Mouse (Mus musculus): Measurements from ENCODE around the gene Fignl1. TPM values are rescaled to one million over a fixed set of nuclear protein-coding genes. Genes with fewer than 3 reads are reported as not detected.

The Fignl1 gene
- total and polyA plus RNA-seq, 3 experiments = 82.8 to 189 (median 98.5) TPM

- Histone ChIP-seq H3K9ac (ENCODE audit: insufficient read depth, low read depth) (no peak overlapping the region), H3K9me3 (replicated peaks; ENCODE audit: low read length) (no peaks in the 10 kb centered on the region), H3K4me2 (ENCODE audit: insufficient read depth, low read depth, poor library complexity, severe bottlenecking) (no peak overlapping the region), H3K4me3 (replicated peaks in 1 of 3; ENCODE audit: low read depth in 2 of 3, low read length in 2 of 3, poor library complexity in 1 of 3) (no peak overlapping the region), H3K36me3 (replicated peaks in 1 of 2; ENCODE audit: control insufficient read depth in 1 of 2, insufficient read depth in 1 of 2, low read length in 1 of 2) (no peaks in the 10 kb centered on the region), H3K27me3 (replicated peaks) (no peaks in the 10 kb centered on the region), H3K79me2 (replicated peaks; ENCODE audit: control insufficient read depth, extremely low read depth, insufficient read depth, poor library complexity, severe bottlenecking) (no peaks in the 10 kb centered on the region), H3K27ac (ENCODE audit: insufficient read depth, low read depth) (no peak overlapping the region), H3K4me1 (ENCODE audit: control insufficient read depth in 1 of 2, insufficient read depth in 2 of 2) (peaks cover 10 to 40% of the 10 kb centered on the region in 2 experiments)
- no peak for DNase-seq (ENCODE audit: extremely low read depth)
- in situ Hi-C loops (cut with MboI; ENCODE audit: low pct_ligation_motif_present, low pct_unique_long_range_greater_than_20kb, low sequenced_read_pairs) (loop anchor here (25.0 kb wide), 3 partner anchors 390 to 715 kb away; no protein-coding TSS in a partner anchor), dilution Hi-C loops (cut with MboI; ENCODE audit: extremely low pct_ligation_motif_present, extremely low pct_unique_long_range_greater_than_20kb, low sequenced_read_pairs) (loop anchor here (25.0 kb wide), 1 partner anchor 140 kb away; no protein-coding TSS in a partner anchor)
- no peak for TF ChIP-seq RAD21 (IDR thresholded peaks at IDR 0.05; ENCODE audit: low read depth, low read length)
- TF ChIP-seq MAX (IDR thresholded peaks at IDR 0.05; ENCODE audit: low read length) = no peak
- TF ChIP-seq HCFC1 (IDR thresholded peaks at IDR 0.05; ENCODE audit: low read depth, low read length) = no peak
- no peak for TF ChIP-seq ZMIZ1 (IDR thresholded peaks at IDR 0.05; ENCODE audit: low read depth, low read length)
- TF ChIP-seq SIN3A (IDR thresholded peaks at IDR 0.05; ENCODE audit: low read length) = no peak
- no peak for TF ChIP-seq ZC3H11A (IDR thresholded peaks at IDR 0.05; ENCODE audit: low read depth, low read length)
- TF ChIP-seq KAT2A (IDR thresholded peaks at IDR 0.05; ENCODE audit: insufficient replicate concordance, low read length) = no peak
- no peak for TF ChIP-seq USF1 (IDR thresholded peaks at IDR 0.05; ENCODE audit: low read depth, low read length)
- no peak for TF ChIP-seq MAFK (IDR thresholded peaks at IDR 0.05; ENCODE audit: insufficient replicate concordance, low read length)
- no peak for TF ChIP-seq NELFE (IDR thresholded peaks at IDR 0.05; ENCODE audit: low read depth, low read length)
- TF ChIP-seq TBP (conservative IDR thresholded peaks at IDR 0.05; ENCODE audit: low read depth, low read length) = no peak
- TF ChIP-seq ELF1 (IDR thresholded peaks at IDR 0.05; ENCODE audit: low read depth, low read length) = no peak
- no peak for TF ChIP-seq NRF1 (IDR thresholded peaks at IDR 0.05; ENCODE audit: low read depth, low read length)
- TF ChIP-seq POLR2A (IDR thresholded peaks at IDR 0.05; ENCODE audit: low read depth, low read length) = no peak
- TF ChIP-seq MXI1 (IDR thresholded peaks at IDR 0.05; ENCODE audit: low read depth, low read length) = no peak
- TF ChIP-seq UBTF (IDR thresholded peaks at IDR 0.05; ENCODE audit: low read depth, low read length) = no peak
- TF ChIP-seq JUN (IDR thresholded peaks at IDR 0.05; ENCODE audit: insufficient read depth, low read depth, low read length) = no peak
- TF ChIP-seq TCF12 (IDR thresholded peaks at IDR 0.05; ENCODE audit: low read depth, low read length) = no peak
Measured at GRCm38 (mm10) chr11:11822181-11823095, 13.7 kb upstream of the Fignl1 start.

- Histone ChIP-seq H3K36me3 (replicated peaks in 1 of 2; ENCODE audit: control insufficient read depth in 1 of 2, insufficient read depth in 1 of 2, low read length in 1 of 2) (no peaks in the 10 kb centered on the region), H3K4me3 (replicated peaks in 1 of 3; ENCODE audit: low read depth in 2 of 3, low read length in 2 of 3, poor library complexity in 1 of 3) (no peak overlapping the region), H3K79me2 (replicated peaks; ENCODE audit: control insufficient read depth, extremely low read depth, insufficient read depth, poor library complexity, severe bottlenecking) (no peaks in the 10 kb centered on the region), H3K9ac (ENCODE audit: insufficient read depth, low read depth) (no peak overlapping the region), H3K4me2 (ENCODE audit: insufficient read depth, low read depth, poor library complexity, severe bottlenecking) (no peak overlapping the region), H3K9me3 (replicated peaks; ENCODE audit: low read length) (no peaks in the 10 kb centered on the region), H3K27ac (ENCODE audit: insufficient read depth, low read depth) (no peak overlapping the region), H3K4me1 (ENCODE audit: control insufficient read depth in 1 of 2, insufficient read depth in 2 of 2) (peaks cover 10 to 37% of the 10 kb centered on the region in 2 experiments), H3K27me3 (replicated peaks) (no peaks in the 10 kb centered on the region)
- DNase-seq (ENCODE audit: extremely low read depth) = no peak
- TF ChIP-seq SIN3A (IDR thresholded peaks at IDR 0.05; ENCODE audit: low read length) = no peak
- TF ChIP-seq ZNF384 (IDR thresholded peaks at IDR 0.05; ENCODE audit: low read depth, low read length) = peak; percentile 57; the same call in 1 of the 2 replicates
- in situ Hi-C loops (cut with MboI; ENCODE audit: low pct_ligation_motif_present, low pct_unique_long_range_greater_than_20kb, low sequenced_read_pairs) = loop anchor here (25.0 kb wide), 3 partner anchors 391 to 716 kb away; no protein-coding TSS in a partner anchor
- dilution Hi-C loops (cut with MboI; ENCODE audit: extremely low pct_ligation_motif_present, extremely low pct_unique_long_range_greater_than_20kb, low sequenced_read_pairs) = loop anchor here (25.0 kb wide), 1 partner anchor 141 kb away; no protein-coding TSS in a partner anchor
Measured at GRCm38 (mm10) chr11:11821387-11821975, 12.7 kb upstream of the Fignl1 start.
